Mouse (Mus musculus) embryonic facial prominence, embryonic 11.5 days (tissue): Measurements from ENCODE around the gene Wt1. TPM values are rescaled to one million over a fixed set of nuclear protein-coding genes. Genes with fewer than 3 reads are reported as not detected.

ENCODE experiments used
- ATAC-seq: fragments of 200-750 bp; cut with Nextera tagmentation; replicated peaks from 2 replicates; pipeline ENCODE4 v1.8.0; 2017; ENCODE audit warnings: low read depth; ENCODE audit not compliant: insufficient number of reproducible peaks, low FRiP score, low TSS enrichment
- DNase-seq: peaks from one replicate; pipeline ENCODE4 v3.0.0-alpha.2; 2015; ENCODE audit warnings: low spot score
- H3K27ac ChIP-seq: fragments of 300-500 bp; sonication (generic); replicated peaks from 2 replicates; pipeline ENCODE4 v1.5.1; 2014; ENCODE audit warnings: mild to moderate bottlenecking, low read depth, low read length, control low read depth
- H3K27me3 ChIP-seq: fragments of 300-500 bp; sonication (generic); 2 replicates; pipeline ENCODE4 v1.6.1; 2014; ENCODE audit warnings: mild to moderate bottlenecking, low read length, moderate library complexity, mixed read lengths; ENCODE audit not compliant: control insufficient read depth, insufficient read depth
- H3K36me3 ChIP-seq: fragments of 300-500 bp; sonication (generic); replicated peaks from 2 replicates; pipeline ENCODE4 v1.6.1; 2014; ENCODE audit warnings: low read depth, mild to moderate bottlenecking, low read length, moderate library complexity, mixed read lengths; ENCODE audit not compliant: control insufficient read depth, insufficient read depth
- H3K4me1 ChIP-seq: fragments of 300-500 bp; sonication (generic); 2 replicates; pipeline ENCODE4 v1.6.1; 2014; ENCODE audit warnings: low read length, mixed read lengths; ENCODE audit not compliant: control insufficient read depth, insufficient read depth
- H3K4me2 ChIP-seq: fragments of 300-500 bp; sonication (generic); 2 replicates; pipeline ENCODE4 v1.6.1; 2014; ENCODE audit warnings: low read depth, mild to moderate bottlenecking, control low read depth, low read length, moderate library complexity
- H3K4me3 ChIP-seq: fragments of 300-500 bp; sonication (generic); 2 replicates; pipeline ENCODE4 v1.5.1; 2014; ENCODE audit warnings: low read depth, low read length, control low read depth
- H3K9ac ChIP-seq: fragments of 300-500 bp; sonication (generic); replicated peaks from 2 replicates; pipeline ENCODE4 v1.6.1; 2014; ENCODE audit warnings: mild to moderate bottlenecking, control low read depth, low read length
- H3K9me3 ChIP-seq: fragments of 300-500 bp; sonication (generic); replicated peaks from 2 replicates; pipeline ENCODE4 v1.6.1; 2016; ENCODE audit warnings: mild to moderate bottlenecking, low read length, inconsistent platforms, mixed read lengths; ENCODE audit not compliant: control insufficient read depth
- WGBS: fragments of 180-500 bp; shearing (Covaris S2); extraction: QIAGEN DNeasy Blood & Tissue Kit; methylation state at CpG from one replicate; pipeline ENCODE4 v1.1.7; 2014; 5-methylcytosine and 5-hydroxymethylcytosine counted together
- polyA plus RNA-seq: library from polyadenylated mRNA; unstranded; fragments of >200 nt; fragmentation: Nextera tagmentation; extraction: Ambion mirVana; gene quantifications from 2 replicates; pipeline ENCODE4 v1.2.1, GENCODE M21; 2014

Wt1 gene
- polyA plus RNA-seq, 1 experiment from 2014 or later, result 0.58 TPM

DNA sequence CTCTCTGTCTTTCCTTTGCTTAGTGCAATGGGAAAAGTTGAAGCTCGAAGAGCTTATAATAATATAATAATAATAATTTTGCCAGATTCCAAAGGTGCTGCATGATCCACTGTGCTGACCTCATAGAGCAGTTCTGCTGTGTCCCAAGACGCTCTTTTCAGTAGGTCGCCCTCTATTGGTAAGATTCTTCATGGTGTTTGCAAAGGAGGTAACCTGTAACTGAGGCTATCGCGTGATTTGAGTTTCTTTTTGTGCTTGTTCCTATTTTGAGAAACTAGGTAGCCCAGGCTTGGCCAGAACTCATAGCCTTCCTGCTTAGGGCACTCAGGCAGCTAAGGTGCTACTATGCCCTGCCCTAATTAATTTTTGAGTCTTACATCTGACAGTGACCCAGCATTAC is 63.0 kb downstream of the Wt1 start:
- ATAC-seq, result no peak
- WGBS, result 35% methylated on average over 5 of the region's 5 CpGs
- Histone ChIP-seq H3K27ac (no peak overlapping the region), H3K27me3 (no peaks in the 10 kb centered on the region), H3K9me3 (no peaks in the 10 kb centered on the region), H3K4me3 (no peak overlapping the region), H3K36me3 (no peaks in the 10 kb centered on the region), H3K4me1 (no peaks in the 10 kb centered on the region), H3K9ac (no peak overlapping the region), H3K4me2 (no peak overlapping the region)
- peak; percentile 59 for DNase-seq

DNA sequence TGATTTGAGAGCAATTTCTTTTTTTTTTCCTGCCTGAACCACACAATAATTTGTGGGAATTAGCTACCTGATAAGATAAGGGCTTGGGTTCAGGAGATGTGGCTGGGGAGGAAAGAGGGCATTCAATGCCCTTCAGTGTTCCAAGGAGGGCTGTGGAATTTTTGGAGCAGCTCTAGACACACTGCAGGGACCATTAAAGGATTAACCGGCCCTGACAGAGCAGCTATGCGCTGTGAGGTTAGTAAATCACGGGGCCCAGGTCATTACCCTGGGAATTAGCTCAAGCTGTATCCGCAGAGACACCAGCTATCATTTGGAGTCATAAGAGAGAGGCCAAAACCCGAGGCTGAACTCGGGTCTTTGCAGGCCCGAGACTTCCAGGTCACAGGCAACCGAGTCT is 73.8 kb downstream of the Wt1 start:
- Histone ChIP-seq H3K9ac (no peak overlapping the region), H3K36me3 (no peaks in the 10 kb centered on the region), H3K4me3 (no peak overlapping the region), H3K4me2 (no peak overlapping the region), H3K27ac (no peak overlapping the region), H3K9me3 (no peaks in the 10 kb centered on the region), H3K4me1 (no peaks in the 10 kb centered on the region), H3K27me3 (no peaks in the 10 kb centered on the region)
- 36% methylated on average over 8 of the region's 8 CpGs for WGBS
- DNase-seq (peak; percentile 20), ATAC-seq (no peak)

DNA sequence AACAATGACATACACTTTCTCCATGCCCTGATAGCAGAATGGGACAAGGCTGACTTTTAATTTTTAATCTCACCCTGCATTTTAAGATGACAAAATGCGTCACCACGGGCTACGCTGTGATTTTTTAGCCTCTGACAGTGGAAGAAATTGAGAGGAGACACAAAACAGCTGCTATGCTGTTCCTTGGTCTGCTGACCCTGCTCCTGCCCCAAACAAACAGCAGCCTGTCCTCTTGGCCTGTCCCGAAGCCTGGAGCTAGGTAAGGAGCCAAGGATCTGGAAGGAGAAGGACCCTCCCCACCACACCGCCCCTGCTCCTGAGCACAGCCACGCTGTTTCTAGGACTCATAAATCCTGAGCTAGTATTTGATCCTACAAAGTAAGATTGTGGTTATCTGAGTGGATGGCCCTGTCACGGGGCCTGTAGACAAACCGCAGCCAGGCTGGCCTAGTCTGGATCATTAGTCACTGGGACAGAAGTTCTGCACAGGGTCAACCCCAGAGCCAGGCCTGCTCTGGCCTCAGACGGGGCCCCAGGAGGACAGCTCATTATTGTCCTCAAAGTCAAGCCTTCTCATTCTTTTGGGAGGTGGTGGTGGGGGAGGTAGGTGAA is 80.3 kb downstream of the Wt1 start:
- ATAC-seq (no peak), DNase-seq (no peak)
- Histone ChIP-seq H3K27me3 (no peaks in the 10 kb centered on the region), H3K4me3 (no peak overlapping the region), H3K4me1 (no peaks in the 10 kb centered on the region), H3K9ac (no peak overlapping the region), H3K36me3 (no peaks in the 10 kb centered on the region), H3K9me3 (no peaks in the 10 kb centered on the region), H3K27ac (no peak overlapping the region), H3K4me2 (no peak overlapping the region)
- 75% methylated on average over 9 of the region's 9 CpGs for WGBS

DNA sequence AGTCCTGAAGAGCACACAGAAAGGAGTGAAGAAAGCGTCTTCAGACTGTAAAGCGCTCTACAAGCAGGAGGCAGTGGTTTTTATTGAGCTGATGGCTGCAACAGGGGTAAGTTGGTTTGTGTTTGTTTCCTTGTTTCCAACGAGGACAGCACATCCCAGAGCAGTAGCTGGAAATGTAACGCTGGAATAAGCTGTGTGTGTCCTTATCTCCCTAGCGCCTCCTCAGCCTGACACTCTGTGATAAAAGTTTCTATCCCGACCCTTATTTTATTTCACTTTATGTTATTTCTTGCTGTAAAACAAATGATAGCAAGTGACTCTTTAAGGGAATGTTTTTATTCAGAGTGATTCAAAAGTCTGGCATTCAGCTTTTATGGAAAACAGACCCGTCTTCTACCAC is 86.5 kb downstream of the Wt1 start:
- 76% methylated on average over 7 of the region's 7 CpGs for WGBS
- no peak overlapping the region for H3K4me3 ChIP-seq
- H3K4me1 ChIP-seq, result no peaks in the 10 kb centered on the region
- H3K4me2 ChIP-seq, result no peak overlapping the region
- no peak for DNase-seq
- no peak overlapping the region for H3K9ac ChIP-seq
- no peak for ATAC-seq
- H3K27me3 ChIP-seq, result no peaks in the 10 kb centered on the region
- H3K27ac ChIP-seq, result no peak overlapping the region
- H3K9me3 ChIP-seq, result no peaks in the 10 kb centered on the region
- no peaks in the 10 kb centered on the region for H3K36me3 ChIP-seq

DNA sequence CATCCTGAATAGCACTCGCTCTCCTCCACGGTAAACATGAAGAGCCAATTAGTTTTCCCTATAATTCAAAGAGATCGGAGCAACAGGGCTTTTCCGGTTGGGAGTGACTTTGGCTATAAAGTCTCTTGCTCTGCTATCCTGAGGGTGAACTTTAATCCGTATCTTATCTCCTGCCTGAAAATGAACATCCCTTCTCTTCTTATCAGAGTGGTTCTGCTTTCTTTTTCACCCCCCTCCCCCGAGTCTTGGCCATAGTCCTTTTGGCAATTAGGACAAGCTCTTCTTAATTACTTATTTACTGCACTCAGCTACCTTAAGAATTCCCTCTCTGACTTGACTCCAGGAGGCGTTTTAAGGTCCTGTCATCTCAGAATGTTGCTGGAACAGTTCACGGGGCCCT is 89.6 kb downstream of the Wt1 start:
- H3K36me3 ChIP-seq, result no peaks in the 10 kb centered on the region
- 56% methylated on average over 8 of the region's 8 CpGs for WGBS
- DNase-seq (no peak), ATAC-seq (no peak)
- no peak overlapping the region for H3K4me3 ChIP-seq
- no peak overlapping the region for H3K9ac ChIP-seq
- no peaks in the 10 kb centered on the region for H3K27me3 ChIP-seq
- H3K4me1 ChIP-seq, result no peaks in the 10 kb centered on the region
- H3K9me3 ChIP-seq, result no peaks in the 10 kb centered on the region
- no peak overlapping the region for H3K4me2 ChIP-seq
- H3K27ac ChIP-seq, result no peak overlapping the region

DNA sequence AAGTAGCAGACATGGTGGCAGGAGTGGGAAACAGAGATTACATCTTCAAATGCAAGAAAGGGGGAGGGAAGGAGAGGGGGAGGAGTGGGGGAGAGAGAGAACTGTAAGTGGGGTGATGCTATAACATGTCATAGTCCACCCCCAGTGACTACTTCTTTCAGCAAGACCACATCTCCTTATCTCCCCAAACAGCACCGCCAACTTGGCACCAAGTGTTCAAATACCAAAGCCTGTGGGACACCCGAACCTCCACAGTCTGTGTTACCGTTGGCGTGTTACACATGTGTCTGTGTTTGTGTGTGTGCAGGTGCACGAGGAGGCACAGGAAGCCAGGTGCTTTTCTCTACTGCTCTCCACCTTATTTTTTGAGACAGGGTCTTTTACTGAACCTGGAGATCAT is 92.9 kb downstream of the Wt1 start:
- DNase-seq, result no peak
- Histone ChIP-seq H3K4me1 (no peaks in the 10 kb centered on the region), H3K9ac (no peak overlapping the region), H3K36me3 (no peaks in the 10 kb centered on the region), H3K27ac (no peak overlapping the region), H3K9me3 (no peaks in the 10 kb centered on the region), H3K4me2 (no peak overlapping the region), H3K4me3 (no peak overlapping the region), H3K27me3 (no peaks in the 10 kb centered on the region)
- WGBS, result 83% methylated on average over 5 of the region's 5 CpGs
- no peak for ATAC-seq

DNA sequence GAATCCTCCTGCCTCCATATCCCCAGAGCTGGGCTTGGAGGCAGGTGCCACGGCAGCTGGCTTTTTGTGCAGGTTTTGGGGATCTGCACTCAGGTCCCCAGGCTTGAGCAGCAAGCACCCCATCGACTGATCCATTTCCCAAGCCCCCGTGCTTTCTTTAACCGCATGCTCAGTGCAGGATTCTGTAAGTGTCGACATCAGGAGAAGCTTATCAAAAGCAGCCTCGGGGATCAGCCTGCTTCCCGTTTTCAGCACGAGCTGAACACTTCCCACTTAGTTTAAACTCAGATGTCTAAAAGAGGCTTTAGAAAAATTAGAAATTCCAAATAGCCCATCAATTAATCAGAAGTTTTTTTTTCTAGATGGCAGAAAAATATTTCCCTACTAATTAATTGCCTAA is 93.3 kb downstream of the Wt1 start:
- Histone ChIP-seq H3K4me3 (no peak overlapping the region), H3K27me3 (no peaks in the 10 kb centered on the region), H3K9me3 (no peaks in the 10 kb centered on the region), H3K4me2 (no peak overlapping the region), H3K4me1 (no peaks in the 10 kb centered on the region), H3K27ac (no peak overlapping the region), H3K9ac (no peak overlapping the region), H3K36me3 (no peaks in the 10 kb centered on the region)
- no peak for DNase-seq
- WGBS, result 65% methylated on average over 8 of the region's 8 CpGs
- ATAC-seq, result no peak

DNA sequence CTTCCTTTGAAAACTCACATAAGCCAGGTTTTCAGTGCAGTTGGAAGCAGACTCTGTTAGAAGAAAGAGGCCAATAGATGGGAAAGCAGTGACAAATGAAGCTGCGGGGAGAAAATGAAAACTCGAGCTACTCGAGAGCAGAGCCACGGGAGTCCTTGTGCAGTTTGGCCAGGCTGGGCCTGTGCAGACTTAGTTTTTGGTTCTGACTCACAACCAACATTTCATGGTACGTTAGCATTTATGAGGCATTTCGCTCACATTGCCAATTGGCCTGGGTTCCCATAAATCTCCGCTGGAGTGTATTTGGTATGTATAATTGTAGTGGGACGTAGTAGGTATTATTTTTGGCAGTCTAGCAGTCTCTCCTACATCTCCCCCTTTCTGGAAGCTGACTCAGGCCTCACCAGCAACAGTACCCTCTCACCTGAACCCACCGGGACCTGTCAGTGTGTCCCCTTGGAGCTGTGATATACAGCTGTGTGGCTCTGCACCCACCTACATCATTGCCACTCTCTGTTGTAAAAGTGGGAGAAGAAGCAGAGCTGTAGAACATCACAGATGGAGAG is 94.5 kb downstream of the Wt1 start:
- Histone ChIP-seq H3K27ac (no peak overlapping the region), H3K27me3 (no peaks in the 10 kb centered on the region), H3K4me2 (no peak overlapping the region), H3K36me3 (no peaks in the 10 kb centered on the region), H3K4me3 (no peak overlapping the region), H3K9me3 (no peaks in the 10 kb centered on the region), H3K9ac (no peak overlapping the region), H3K4me1 (no peaks in the 10 kb centered on the region)
- WGBS, result 83% methylated on average over 9 of the region's 9 CpGs
- DNase-seq (no peak), ATAC-seq (no peak)
